Mouse (Mus musculus) cerebellum, postnatal 14 days (tissue): Measurements from ENCODE around the gene Dad1.

Experiments used
- DNase-seq, 2 experiments: peaks; one replicate each; pipeline ENCODE4 v3.0.0; 2021; ENCODE audit warnings: mixed read lengths in 2 of 2

The Dad1 gene

GRCm38 (mm10) chr14:54253741-54254291 is at the start of gene Dad1, which contains the start of gene Abhd4:
TSS of gene Dad1 (minus strand) at chr14:54254104.
TSS of gene Abhd4 (plus strand) at chr14:54254188.
- peak; percentile 98 to 99 for DNase-seq

DNA sequence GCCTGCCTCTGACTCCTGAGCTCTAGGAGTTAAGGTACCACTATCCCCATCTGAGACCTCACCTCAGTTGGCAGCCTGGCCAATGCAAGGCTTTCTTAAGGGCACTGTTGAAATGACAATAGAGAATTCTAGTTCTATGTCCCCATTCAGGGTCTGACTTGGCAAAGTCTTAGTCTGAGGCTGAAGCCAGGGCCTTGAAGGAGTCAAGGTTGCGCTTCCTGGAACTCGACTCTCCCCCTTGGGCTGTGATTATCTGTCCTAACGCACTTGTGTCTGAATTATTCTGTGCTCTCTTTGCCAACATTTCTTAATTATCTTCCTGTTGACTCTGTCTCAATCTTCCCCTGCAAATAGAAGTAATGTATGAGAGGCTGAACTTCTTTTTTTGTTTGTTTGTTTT is 46.8 kb upstream of the Dad1 start:
- no peak for DNase-seq

DNA sequence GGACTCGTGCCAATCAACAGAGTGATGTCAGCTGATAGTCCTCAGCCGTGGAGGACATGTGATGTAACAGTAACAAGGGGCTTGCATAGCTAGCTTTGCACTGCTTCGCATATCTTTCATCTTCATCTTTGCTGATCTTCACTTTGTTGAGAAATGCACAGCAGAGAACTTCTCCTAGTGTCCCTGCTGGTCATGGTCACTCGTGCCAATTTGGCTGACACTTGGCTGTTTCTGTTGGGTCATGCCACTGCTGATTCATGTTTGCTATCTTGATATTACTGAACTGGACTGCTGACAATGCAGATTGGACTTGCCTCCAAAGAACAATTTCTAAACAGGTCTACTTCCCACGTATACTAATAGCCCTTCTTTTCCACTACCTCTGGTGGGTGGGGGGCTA is 46.2 kb upstream of the Dad1 start:
- no peak for DNase-seq

DNA sequence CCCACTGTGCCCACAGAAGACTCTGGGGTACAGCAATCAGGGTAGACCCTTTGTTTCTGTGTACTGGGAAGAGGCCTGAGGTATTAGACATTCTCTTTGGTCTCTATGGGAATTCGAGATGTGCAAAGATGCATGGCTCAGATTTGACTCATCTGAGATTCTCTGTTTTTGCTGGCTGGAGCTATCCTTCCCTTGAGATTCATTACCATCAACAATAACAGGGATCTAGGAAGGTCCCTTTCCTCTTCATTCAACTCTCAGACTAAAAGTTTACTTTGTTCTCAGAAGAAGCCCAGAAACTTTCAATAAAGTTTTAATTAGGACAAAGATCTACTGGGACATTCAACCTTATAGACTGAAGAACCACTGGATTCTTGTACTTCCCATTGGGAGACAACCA is 30.9 kb upstream of the Dad1 start, which contains the start of gene Olfr49:
TSS of gene Olfr49 (minus strand) at position 101 of the 400 bp plus-strand sequence.
- no peak for DNase-seq

- no peak for DNase-seq
These were observed 22.5 kb upstream of the Dad1 start for GRCm38 (mm10) chr14:54276446-54276845.

DNA sequence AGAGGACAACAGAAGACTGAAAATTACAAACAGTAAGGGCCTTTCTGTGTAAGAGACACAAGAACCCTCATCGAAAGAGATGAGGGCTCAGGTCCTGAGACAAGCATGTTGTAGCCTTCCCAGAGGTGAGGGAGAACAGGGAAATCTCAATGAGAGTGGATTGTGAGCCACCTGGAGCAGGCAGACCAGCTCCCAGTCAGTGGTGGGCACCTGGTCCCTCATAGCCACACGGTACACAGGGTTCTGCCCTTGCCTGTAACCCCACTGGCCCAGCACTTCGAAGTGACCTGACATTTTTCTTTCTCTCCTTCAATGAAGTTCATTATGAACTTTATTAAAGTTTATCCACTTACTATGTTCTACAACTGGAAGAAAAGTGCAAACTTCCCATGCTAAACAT is 18.8 kb upstream of the Dad1 start:
- DNase-seq, result no peak

GRCm38 (mm10) chr14:54271976-54272606 is 18.2 kb upstream of the Dad1 start:
- no peak for DNase-seq

GRCm38 (mm10) chr14:54270413-54270812 is 16.5 kb upstream of the Dad1 start:
- DNase-seq, result no peak

DNA sequence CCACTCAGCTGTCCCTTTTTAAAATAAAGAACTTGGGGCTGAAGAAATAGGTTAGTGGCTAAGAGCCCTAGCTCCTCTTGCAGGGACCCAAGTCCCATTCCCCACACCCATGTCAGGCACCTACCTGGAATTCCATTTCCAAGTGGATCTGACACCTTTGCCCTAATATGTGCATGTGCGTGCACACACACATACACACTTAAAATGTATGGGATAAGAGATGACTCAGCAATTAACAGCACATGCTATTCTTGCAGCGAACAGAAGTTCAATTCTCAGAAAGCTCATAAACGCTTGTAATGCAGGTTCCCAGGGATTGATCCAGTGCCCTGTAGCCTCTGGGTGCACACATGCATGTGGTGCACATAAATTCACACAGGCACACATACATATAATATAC is 15.7 kb upstream of the Dad1 start:
- DNase-seq, result no peak

DNA sequence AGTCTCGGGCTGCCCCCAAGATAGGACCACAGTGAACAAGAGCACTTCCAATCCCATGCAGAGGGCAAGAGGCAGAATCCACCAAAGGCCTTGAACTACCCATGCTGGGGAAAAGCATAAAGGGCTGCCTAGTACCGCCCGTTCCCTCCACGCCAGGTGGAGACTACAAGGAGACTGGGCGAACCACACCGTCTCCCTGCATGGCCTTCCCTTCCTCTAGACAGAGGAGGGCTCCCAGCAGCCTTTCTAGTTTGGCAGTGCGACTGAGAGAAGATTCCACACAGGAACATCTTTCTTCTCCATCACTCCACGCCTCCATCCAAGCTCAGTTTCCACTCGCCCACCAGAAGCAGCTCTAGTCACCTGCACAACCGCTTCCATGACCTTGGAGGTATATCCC is 14.1 kb upstream of the Dad1 start:
- DNase-seq, result no peak

- DNase-seq, result no peak
These were observed 12.0 kb upstream of the Dad1 start for GRCm38 (mm10) chr14:54265951-54266350.

DNA sequence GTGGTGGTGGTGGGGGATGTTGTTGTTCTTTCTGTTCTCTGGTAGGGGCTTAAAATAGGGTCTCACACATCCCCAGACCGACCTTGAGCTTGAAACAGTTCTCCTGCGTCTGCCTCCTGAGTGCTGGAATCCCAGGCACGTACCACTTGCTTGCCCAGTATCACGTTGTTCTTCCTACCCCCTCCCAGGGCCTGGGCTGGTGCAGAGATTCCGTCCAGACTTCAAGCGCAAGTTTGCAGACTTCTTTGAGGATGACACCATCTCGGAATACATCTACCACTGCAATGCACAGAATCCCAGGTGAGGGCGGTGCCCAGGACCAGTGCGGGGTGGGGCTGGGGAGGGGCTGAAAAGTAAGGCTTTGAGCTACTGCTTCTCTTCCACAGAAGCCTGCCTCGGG is 11.2 kb upstream of the Dad1 start:
- DNase-seq, result no peak

DNA sequence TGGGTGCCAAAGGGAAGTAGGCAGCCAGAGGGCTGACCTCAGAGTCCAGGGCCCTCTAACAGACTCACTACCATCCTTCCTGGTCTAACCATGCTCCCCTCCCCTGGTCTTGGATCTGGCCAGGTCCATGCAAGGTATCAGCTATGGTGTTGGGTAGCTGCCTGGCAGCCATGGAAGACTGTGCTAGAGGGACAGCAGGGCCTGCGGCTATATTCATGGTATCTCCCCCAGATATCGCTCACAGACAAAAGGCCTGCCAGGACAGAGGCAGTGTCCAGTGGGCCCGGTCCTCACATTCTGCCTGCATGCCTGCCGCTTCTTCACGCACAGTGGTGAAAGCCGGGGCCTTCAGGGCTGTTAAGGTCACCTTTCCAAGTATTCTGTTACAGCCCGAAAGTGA is 10.3 kb upstream of the Dad1 start:
- DNase-seq, result no peak

GRCm38 (mm10) chr14:54263099-54263498 is 9.2 kb upstream of the Dad1 start:
- DNase-seq, result no peak

- no peak for DNase-seq
These were observed 8.7 kb upstream of the Dad1 start for GRCm38 (mm10) chr14:54262622-54263021.

GRCm38 (mm10) chr14:54261386-54261785 is 7.5 kb upstream of the Dad1 start:
- DNase-seq, result no peak

DNA sequence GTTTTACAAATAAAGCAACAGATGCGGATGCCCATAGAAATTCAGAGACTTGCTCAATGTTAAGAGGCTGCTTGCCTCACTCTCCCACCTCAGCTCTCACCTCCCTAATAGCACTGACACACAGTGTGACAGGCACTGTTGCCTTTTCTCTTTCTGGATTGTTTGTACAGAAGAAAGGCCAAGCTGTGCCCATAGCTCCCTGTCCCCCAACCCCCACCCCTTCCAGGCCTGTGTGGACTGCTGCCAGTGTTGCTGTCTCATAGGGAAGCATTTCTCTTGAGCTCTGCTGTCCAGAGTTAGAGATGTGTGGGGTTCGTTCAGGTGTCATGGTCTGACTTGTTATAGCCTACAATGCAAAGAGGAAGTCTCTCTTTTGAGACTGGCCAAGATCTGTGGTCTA is 6.3 kb upstream of the Dad1 start:
- DNase-seq, result peak in 1 of 2 experiments; percentile 30

- no peak for DNase-seq
These were observed 5.8 kb upstream of the Dad1 start for GRCm38 (mm10) chr14:54259722-54260085.

DNA sequence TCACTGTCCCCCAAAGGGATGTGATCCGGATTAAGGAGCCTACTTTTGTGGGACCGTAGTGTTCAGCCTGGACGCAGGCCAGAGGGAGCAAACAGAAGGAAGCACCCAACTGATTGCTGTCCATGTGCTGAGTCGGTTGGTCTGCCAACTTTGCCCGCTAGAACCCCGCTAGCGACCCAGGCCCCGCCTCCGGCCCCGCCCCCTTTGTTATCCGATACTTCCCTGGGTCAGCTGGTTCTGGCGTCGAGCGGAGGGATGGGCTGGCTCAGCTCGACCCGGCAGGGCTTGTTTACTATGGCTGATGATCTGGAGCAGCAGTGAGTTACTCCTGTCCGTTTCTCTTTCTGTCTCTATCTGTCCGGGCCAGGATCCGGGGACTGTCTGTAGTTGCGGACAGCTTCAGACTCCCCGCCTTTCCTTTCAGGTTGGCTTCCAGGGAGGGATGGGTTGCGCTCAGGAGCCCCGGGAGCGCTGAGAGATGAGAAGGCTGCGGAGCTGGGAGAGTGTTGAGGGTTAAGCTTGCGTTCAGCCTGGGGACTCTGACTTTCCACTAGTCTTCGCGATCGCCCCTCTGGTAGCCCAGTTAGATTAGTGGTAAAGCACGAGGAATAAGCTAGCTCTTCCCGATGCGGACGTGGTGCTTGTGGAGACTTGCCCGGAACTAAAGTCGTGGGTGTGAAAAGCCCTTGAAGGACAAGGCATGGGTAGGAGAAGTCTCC is 5.3 kb upstream of the Dad1 start:
- peak; percentile 91 to 92 for DNase-seq

- DNase-seq, result no peak
These were observed 4.3 kb upstream of the Dad1 start for GRCm38 (mm10) chr14:54258131-54258670.

- no peak for DNase-seq
These were observed 832 bp upstream of the Dad1 start for GRCm38 (mm10) chr14:54254670-54255202.

DNA sequence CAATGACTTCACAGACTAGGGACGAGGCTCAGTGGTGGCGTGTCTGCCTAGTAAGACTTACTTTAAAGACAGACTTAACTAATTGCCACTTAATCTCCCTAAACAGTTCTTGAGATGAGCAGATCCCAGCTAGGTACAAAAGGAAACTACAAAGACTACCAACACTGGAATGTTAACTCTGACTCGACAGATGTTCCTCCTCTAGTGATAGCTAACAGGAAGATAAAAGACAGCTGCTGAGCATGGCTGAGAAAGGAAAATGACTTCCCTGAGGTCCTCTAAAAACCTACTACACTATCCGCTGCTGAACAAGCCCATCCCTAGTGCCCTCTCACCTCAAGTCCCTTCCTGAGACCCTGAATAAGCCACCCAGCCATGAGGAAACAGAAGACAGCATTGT is 3.8 kb downstream of the Dad1 start:
- no peak for DNase-seq

DNA sequence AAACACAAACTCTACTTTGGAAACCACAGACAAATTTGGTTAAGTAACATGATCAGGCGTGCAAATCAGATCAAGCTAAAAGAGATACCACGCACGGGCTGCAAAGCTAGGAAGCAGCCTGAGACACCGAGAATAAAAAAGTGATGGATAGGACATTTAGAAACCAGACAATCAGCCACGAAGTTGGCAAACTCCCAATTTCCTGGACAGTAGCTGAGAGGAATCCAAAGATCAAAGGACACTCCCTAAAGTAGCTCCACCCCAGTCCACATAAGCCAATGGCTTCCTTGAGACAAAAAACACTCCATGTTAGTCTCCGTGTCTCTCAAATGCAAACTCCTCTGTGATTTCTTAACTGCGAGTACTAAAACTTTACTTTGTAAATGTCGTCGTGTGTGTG is 4.6 kb downstream of the Dad1 start:
- no peak for DNase-seq

- DNase-seq, result no peak
These were observed 7.7 kb downstream of the Dad1 start for GRCm38 (mm10) chr14:54246232-54246631.
